Mouse (Mus musculus): ENCODE results near the gene Sorcs1. TPM values are rescaled to one million over a fixed set of nuclear protein-coding genes. Genes with fewer than 3 reads are reported as not detected.

Gene Sorcs1
- 10 to 100 TPM; 37.8 to 41.2 TPM for total RNA-seq (2021)
- long read RNA-seq, experiment 1, partial matches to known transcripts, result 4 of 7 reads
- long read RNA-seq, experiment 1, other reads (novel, unspliced or antisense), result 3 of 7 reads
- long read RNA-seq, experiment 2, partial matches to known transcripts, result 6 of 8 reads
- long read RNA-seq, experiment 2, other reads (novel, unspliced or antisense), result 2 of 8 reads

DNA sequence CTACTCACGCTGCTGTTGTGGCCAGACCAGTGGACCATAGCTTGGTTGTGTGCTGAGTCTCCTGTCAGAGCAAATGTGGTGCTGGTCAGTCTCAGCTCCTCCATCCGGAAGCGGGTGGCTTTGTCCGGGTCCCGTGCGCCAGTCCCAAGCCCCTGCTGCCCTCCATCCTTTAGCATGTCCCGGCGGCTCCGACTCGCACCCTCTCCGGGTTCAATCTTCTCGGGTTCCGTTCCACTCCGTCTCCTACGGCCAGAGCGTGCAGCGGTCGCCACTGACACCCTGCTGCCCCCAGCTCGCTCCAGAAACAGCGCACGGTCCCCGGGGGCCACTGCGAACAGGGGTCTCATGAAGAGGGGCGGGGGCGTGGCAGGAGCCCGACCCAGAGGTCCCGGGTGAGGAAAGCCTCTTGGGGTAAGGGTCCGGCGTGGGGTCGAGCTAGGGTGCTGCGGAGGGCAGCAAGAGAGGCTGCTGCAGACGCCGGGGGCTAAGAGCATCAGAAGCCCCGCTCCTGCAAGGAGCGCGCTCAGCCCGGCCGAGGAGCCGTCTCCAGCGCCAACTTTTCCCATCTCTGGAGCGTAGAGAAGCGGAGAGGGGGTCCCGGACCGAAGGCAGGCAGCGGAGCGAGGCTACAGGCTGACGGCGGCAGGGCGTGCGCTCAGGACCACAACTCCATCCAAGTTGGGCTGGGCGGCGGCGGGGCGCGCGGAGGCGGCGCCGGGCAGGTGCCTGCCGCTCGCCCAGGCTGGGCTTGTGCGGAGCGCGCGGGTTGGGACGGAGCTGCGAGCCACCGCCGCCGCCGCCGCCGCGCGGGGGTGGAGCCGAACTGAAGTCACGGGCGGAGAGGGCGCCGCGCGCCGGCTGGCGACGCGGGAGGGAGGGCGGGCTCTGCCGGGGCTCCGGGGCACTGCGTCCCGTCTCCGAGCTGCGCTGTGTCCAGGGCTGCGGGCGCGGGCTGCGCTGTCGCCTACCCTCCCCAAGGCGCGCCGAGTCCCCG is at the start of gene Sorcs1:
Gene Sorcs1, minus strand, starts transcription at position 744 of the 994 bp plus-strand sequence.
- TF ChIP-seq CTCF (IDR thresholded peaks at IDR 0.05), result peak; percentile 22
- peak within 1 kb of the TSS; percentile 91 for H3K27ac ChIP-seq
- peak within 1 kb of the TSS; percentile 83 for H3K4me3 ChIP-seq
- DNase-seq (ENCODE audit: extremely low spot score in 1 of 2, low spot score in 2 of 2), result peak; percentile 74 to 75
- intact Hi-C loops (cut with DNase I), result loop anchor here (2.0 to 5.0 kb wide), 10 partner anchors 121 to 804 kb away; no protein-coding TSS in a partner anchor

DNA sequence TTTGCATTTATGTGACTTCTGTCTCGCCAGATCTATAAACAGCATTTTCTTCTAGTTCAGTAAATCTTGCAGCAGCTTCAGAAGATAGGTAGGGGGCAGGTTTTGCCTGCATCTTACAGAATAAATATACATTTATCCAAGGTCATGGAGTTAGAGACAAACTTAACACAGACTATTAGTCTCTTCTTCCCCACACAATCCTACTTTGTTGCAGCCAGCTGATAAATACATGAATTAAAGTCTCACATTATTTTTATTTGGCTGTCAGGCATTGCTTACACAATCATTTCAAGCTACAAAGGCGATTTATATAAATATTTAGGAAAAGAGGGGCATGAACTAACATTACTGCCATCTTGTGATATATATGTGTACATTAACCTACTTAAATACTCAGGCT is 4.8 kb upstream of the Sorcs1 start:
- no peak for DNase-seq (ENCODE audit: extremely low spot score in 1 of 2, low spot score in 2 of 2)
- intact Hi-C loops (cut with DNase I), result no loop called here
- TF ChIP-seq CTCF (IDR thresholded peaks at IDR 0.05), result peak; percentile 2
- no peak overlapping the region for H3K27ac ChIP-seq
- no peak overlapping the region for H3K4me3 ChIP-seq

DNA sequence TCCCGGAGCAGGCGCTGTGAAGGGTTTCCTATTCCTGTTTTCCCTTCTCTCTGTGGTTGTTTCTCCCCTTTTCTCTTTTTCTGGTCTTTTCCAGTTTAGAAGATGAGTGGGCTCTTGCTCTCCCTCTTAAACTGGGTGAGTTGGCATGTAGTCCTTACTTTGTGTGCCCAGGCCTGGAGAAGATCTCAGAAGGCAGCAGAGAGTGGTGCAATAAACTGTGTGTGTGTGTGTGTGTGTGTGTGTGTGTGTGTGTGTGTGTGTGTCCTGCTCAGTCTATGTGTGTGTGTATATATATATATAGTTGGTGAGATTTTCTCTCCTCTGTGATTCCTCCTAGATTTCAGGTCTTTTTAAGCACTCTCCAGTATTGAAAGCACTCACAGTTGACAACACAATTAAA is 500 bp upstream of the Sorcs1 start:
- intact Hi-C loops (cut with DNase I), result loop anchor here (2.0 to 5.0 kb wide), 10 partner anchors 122 to 803 kb away; no protein-coding TSS in a partner anchor
- H3K4me3 ChIP-seq, result peak overlapping the region; percentile 83
- DNase-seq (ENCODE audit: extremely low spot score in 1 of 2, low spot score in 2 of 2), result no peak
- peak overlapping the region; percentile 91 for H3K27ac ChIP-seq
- no peak; the same call in 1 of the 2 replicates for TF ChIP-seq CTCF (IDR thresholded peaks at IDR 0.05)

DNA sequence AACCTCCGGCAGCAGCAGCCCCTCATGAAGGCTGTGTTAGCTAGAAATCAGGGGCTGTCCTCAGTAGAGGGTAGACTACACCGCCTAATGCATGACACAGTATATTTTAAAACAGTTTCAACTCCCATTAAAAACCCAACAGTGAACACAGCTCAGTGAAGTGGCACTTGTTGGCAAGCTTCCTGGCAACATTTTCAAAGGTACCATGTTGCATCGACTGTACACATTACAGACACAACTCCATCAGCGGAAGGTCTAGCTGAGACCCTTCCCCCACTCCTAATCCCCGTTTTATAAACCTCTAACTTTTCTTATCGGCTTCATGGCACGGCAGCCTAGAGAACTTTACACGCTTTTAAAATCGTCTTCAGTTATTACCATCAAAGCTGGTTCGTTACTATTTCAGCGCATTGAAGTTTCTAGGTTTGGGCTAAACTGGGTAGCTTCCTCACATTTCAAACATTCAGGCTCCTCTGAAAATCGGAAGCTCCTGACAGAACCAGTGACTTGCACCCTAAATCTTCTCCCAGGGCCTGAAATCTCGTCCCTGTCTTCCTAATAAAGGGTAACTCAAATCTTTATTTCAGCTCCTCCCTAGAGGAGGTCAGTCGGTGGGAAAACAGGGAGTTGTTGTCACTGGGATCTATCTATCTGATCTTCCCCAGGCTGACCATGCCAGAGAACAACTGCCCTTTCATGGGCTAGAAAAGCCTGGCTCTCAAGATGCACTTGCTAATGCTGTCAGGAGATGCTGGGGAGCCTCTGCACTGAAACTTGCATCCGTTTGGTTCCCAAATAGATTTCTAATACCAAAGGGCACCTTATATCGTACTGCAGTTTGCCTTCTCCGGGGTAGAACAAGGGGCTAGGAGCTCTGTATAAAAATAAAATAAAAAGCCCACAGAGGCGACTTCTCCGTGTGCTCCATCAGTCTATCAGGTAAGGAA is 1.6 kb downstream of the Sorcs1 start:
- TF ChIP-seq CTCF (IDR thresholded peaks at IDR 0.05), result no peak
- Histone ChIP-seq H3K4me3 (peak overlapping the region; percentile 83), H3K27ac (peak overlapping the region; percentile 86)
- intact Hi-C loops (cut with DNase I), result loop anchor here (5.0 kb wide), 9 partner anchors 120 to 805 kb away; no protein-coding TSS in a partner anchor
- DNase-seq (ENCODE audit: extremely low spot score in 1 of 2, low spot score in 2 of 2), result peak; percentile 11 to 24

DNA sequence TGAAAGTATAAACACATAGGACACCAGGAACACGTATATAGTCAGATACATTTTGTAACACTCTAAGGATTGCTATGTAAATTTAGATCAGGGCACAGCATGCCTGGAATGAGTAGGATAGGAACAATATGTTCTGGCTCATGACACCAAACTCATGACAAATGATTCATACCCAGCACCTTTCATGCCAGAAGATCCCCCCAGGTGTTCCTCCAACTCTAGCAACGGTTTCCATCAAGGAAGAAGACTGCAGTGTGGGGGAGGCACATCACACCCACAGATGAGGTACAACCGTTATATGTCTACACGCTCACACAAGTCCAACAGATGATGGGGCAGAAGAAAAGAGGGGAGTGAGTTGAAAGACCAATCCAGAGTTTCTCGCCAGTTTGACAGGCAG is 3.5 kb downstream of the Sorcs1 start:
- Histone ChIP-seq H3K4me3 (no peak overlapping the region), H3K27ac (no peak overlapping the region)
- no peak for TF ChIP-seq CTCF (IDR thresholded peaks at IDR 0.05)
- DNase-seq (ENCODE audit: extremely low spot score in 1 of 2, low spot score in 2 of 2), result peak in 1 of 2 experiments; percentile 40
- intact Hi-C loops (cut with DNase I), result loop anchor here (5.0 kb wide), 9 partner anchors 118 to 807 kb away; no protein-coding TSS in a partner anchor

DNA sequence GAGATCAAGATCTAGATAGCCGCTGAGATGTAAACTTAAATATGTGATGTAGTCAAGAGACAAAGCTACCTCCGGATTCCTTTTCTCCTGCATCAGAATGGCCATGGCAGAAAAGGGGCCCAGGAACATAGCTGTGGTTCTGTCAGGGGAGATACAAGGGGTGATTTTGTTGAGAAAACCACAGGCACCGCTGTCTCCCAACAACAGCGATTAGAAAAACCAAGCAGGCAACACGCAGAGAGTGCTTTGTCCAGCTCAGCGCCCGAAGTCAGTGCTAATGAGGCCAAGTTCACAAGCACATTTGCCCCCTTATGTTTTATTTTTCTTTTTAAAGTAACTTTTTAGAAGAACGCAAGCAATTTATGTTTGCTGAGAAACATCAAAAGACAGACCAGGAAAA is 10.9 kb downstream of the Sorcs1 start:
- Histone ChIP-seq H3K4me3 (no peak overlapping the region), H3K27ac (no peak overlapping the region)
- no peak for TF ChIP-seq CTCF (IDR thresholded peaks at IDR 0.05)
- no peak for DNase-seq (ENCODE audit: extremely low spot score in 1 of 2, low spot score in 2 of 2)
- intact Hi-C loops (cut with DNase I), result no loop called here

DNA sequence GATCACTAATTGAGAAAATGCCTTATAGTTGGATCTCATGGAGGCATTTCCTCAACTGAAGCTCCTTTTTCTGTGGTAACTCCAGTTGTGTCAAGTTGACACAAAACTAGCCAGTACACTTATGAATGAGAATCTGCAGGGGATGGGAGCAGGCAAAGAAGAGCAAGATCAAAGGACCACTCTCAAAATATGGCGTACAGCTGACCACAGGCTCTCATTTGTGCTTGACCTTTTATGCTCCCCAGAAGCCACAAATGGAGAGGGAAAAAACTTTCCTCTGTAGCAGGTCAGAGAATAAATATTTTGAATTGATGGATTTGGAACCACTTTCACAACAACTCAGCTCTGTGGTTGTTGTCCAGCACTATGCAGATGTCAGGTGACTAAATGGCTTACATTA is 14.1 kb downstream of the Sorcs1 start:
- intact Hi-C loops (cut with DNase I), result no loop called here
- no peak overlapping the region for H3K27ac ChIP-seq
- H3K4me3 ChIP-seq, result no peak overlapping the region
- no peak for DNase-seq (ENCODE audit: extremely low spot score in 1 of 2, low spot score in 2 of 2)
- TF ChIP-seq CTCF (IDR thresholded peaks at IDR 0.05), result no peak

DNA sequence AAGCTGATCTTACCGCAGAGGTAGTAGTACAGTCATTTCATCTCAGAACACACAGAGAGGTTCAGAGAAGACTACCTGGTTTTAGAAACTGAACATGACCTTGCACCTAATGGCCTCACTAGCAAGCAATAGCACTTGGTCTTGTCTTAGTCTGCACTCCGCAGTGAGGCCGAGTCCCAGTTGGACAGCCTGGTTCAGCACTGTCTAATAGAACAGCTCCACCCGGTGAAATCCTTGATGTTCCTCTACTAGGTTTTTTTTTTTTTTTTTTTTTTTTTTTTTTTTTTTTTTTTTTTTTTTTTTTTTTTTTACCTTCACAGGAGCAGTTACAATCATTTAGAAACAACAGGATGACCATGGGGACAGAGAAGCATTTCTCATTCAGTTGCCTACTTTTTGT is 19.3 kb downstream of the Sorcs1 start:
- DNase-seq (ENCODE audit: extremely low spot score in 1 of 2, low spot score in 2 of 2), result no peak
- intact Hi-C loops (cut with DNase I), result no loop called here
- no peak for TF ChIP-seq CTCF (IDR thresholded peaks at IDR 0.05)
- no peak overlapping the region for H3K4me3 ChIP-seq
- no peak overlapping the region for H3K27ac ChIP-seq

DNA sequence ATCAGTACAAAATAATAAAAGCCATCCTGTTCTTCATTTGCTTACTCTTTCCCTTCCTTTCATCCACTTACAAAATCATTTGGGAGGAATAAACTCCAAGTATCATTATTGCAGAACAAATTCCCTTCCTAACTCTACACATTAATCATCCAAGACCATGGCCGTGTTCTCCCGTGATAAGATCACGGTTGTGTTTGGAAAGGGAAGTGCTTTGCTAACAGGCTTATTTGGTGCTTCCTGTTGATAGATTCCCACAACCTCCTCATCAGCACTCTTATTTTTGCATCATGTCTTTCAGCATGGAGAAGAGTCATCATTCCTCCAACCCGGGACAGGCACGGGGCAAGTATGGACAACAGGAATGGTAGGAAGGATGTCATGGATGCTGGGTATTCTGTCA is 25.7 kb downstream of the Sorcs1 start:
- TF ChIP-seq CTCF (IDR thresholded peaks at IDR 0.05), result no peak
- intact Hi-C loops (cut with DNase I), result no loop called here
- H3K27ac ChIP-seq, result no peak overlapping the region
- no peak for DNase-seq (ENCODE audit: extremely low spot score in 1 of 2, low spot score in 2 of 2)
- H3K4me3 ChIP-seq, result no peak overlapping the region

DNA sequence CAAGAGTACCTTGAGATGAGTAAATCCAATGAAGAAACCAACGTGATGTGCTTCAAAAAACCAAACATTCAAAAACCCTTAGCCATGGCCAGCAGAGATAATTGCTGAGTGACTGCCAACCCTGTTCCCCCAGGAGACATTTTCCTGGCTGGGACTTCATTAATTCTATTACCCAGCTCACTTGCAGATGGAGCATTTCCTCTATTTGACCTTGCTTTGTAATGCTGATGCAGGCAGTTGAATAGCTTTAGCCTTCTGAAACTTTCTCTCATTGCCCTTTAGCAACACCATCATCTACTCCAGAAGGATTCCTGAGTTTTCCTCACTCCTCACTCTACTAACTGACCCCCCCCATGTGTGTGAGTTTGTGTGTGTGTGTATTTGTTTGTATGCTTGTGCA is 34.6 kb downstream of the Sorcs1 start:
- TF ChIP-seq CTCF (IDR thresholded peaks at IDR 0.05), result no peak
- no peak overlapping the region for H3K4me3 ChIP-seq
- H3K27ac ChIP-seq, result no peak overlapping the region
- DNase-seq (ENCODE audit: extremely low spot score in 1 of 2, low spot score in 2 of 2), result no peak
- intact Hi-C loops (cut with DNase I), result no loop called here

DNA sequence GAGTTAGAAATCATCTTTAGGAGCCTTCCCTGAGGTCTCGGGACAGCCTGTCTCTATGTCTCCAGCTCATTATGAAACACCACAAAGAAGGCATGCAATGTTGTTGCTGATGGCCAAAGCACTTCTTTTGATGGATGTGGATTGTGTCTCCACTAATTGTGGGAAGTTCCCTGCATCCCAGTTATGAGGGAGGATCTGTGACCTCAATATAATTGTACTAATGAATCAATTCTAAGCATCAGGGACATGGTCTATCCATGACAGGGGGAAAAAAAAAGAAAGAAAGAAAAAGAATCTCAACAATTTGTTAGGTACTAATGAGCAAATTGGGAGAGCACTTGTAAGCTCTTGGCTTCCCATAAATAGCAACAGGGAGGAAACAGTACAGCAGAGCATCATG is 36.3 kb downstream of the Sorcs1 start:
- no peak for TF ChIP-seq CTCF (IDR thresholded peaks at IDR 0.05)

More for the DNA sequence above, 36.3 kb downstream of the Sorcs1 start:
- no peak for DNase-seq (ENCODE audit: extremely low spot score in 1 of 2, low spot score in 2 of 2)
- no peak overlapping the region for H3K27ac ChIP-seq
- H3K4me3 ChIP-seq, result no peak overlapping the region
- intact Hi-C loops (cut with DNase I), result no loop called here
